Mouse (Mus musculus) liver, adult 2 months (tissue): ENCODE results near the gene Prpf6.

Experiments
- CTCF ChIP-seq: fragments of 200-500 bp; IDR thresholded peaks from 2 replicates; pipeline ENCODE4 v1.5.1; 2011; ENCODE audit warnings: low read depth, low read length, control low read depth
- POLR2A ChIP-seq: fragments of 200-500 bp; IDR thresholded peaks from 2 replicates; pipeline ENCODE4 v1.6.1; 2011; ENCODE audit warnings: low read length, control low read depth; ENCODE audit not compliant: insufficient read depth; ENCODE audit errors: extremely low read depth

- TF ChIP-seq CTCF (no peak), POLR2A (no peak)
These were observed 10.1 kb downstream of the Prpf6 start for GRCm38 (mm10) chr2:181601751-181602145.
